Mouse (Mus musculus): ENCODE results near the gene Dop1b.
"Not testable (repeated sequence)": the region's sequence is repeated elsewhere in the genome, so short reads cannot be mapped to it uniquely, and the experiment has no call there.

The Dop1b gene

GRCm38 (mm10) chr16:93797841-93798492 lies 86.3 kb downstream of the Dop1b start:
- peak; percentile 39 for DNase-seq

GRCm38 (mm10) chr16:93798623-93799022 lies 86.9 kb downstream of the Dop1b start:
- no peak for DNase-seq

- peak; percentile 57 for DNase-seq
Observed at GRCm38 (mm10) chr16:93799071-93799470, 87.4 kb downstream of the Dop1b start.

- DNase-seq = no peak
Observed at GRCm38 (mm10) chr16:93799936-93800335, 88.2 kb downstream of the Dop1b start.

GRCm38 (mm10) chr16:93807167-93807566 lies 95.5 kb downstream of the Dop1b start:
- DNase-seq = no peak

GRCm38 (mm10) chr16:93807961-93808554 lies 96.4 kb downstream of the Dop1b start:
- no peak for DNase-seq

- no peak for DNase-seq
Observed at GRCm38 (mm10) chr16:93815856-93816736, 104.4 kb downstream of the Dop1b start.

- DNase-seq = no peak
Observed at GRCm38 (mm10) chr16:93816861-93817260, 105.2 kb downstream of the Dop1b start.

- no peak for DNase-seq
Observed at GRCm38 (mm10) chr16:93817371-93817770, 105.7 kb downstream of the Dop1b start.

GRCm38 (mm10) chr16:93818691-93819324 lies 107.1 kb downstream of the Dop1b start:
- no peak for DNase-seq

- no peak for DNase-seq
Observed at GRCm38 (mm10) chr16:93819325-93819696, 107.6 kb downstream of the Dop1b start.

GRCm38 (mm10) chr16:93820040-93820439 lies 108.3 kb downstream of the Dop1b start:
- no peak for DNase-seq

GRCm38 (mm10) chr16:93821706-93822105 lies 110.0 kb downstream of the Dop1b start:
- DNase-seq = no peak

- DNase-seq = not testable (repeated sequence)
Observed at GRCm38 (mm10) chr16:93822433-93823225, 110.9 kb downstream of the Dop1b start.

GRCm38 (mm10) chr16:93824799-93825198 lies 113.1 kb downstream of the Dop1b start:
- no peak for DNase-seq

- no peak for DNase-seq
Observed at GRCm38 (mm10) chr16:93825463-93825862, 113.8 kb downstream of the Dop1b start.

- no peak for DNase-seq
Observed at GRCm38 (mm10) chr16:93826054-93826453, 114.3 kb downstream of the Dop1b start.

GRCm38 (mm10) chr16:93826478-93826877 lies 114.8 kb downstream of the Dop1b start:
- not testable (repeated sequence) for DNase-seq

GRCm38 (mm10) chr16:93826909-93827308 lies 115.2 kb downstream of the Dop1b start:
- no peak for DNase-seq

- no peak for DNase-seq
Observed at GRCm38 (mm10) chr16:93829526-93829925, 117.8 kb downstream of the Dop1b start.

GRCm38 (mm10) chr16:93830071-93830470 lies 118.4 kb downstream of the Dop1b start:
- peak; percentile 27 for DNase-seq

- DNase-seq = peak; percentile 34
Observed at GRCm38 (mm10) chr16:93830916-93831315, 119.2 kb downstream of the Dop1b start.

Measured in cerebellum, adult 9-11 months (tissue).